Mouse (Mus musculus): ENCODE results near the gene Clstn3. TPM values are rescaled to one million over a fixed set of nuclear protein-coding genes. Genes with fewer than 3 reads are reported as not detected.
A peak's percentile ranks its signal among the peaks of the same experiment; 100 is the strongest.
"Not testable (repeated sequence)": the region's sequence is repeated elsewhere in the genome, so short reads cannot be mapped to it uniquely, and the experiment has no call there.

Gene Clstn3
- polyA plus RNA-seq, 1 experiment from 2014 or later = 0.73 TPM

GRCm38 (mm10) chr6:124493886-124494285 is 29.3 kb upstream of the Clstn3 start:
- peaks cover 3% of the 10 kb centered on the region; the same call in 1 of the 2 replicates for H3K4me1 ChIP-seq (replicated peaks)
- H3K27me3 ChIP-seq = no peaks in the 10 kb centered on the region
- H3K4me3 ChIP-seq = no peak overlapping the region
- 60% methylated on average over 5 of the region's 5 CpGs for WGBS
- H3K4me2 ChIP-seq = no peak overlapping the region
- no peaks in the 10 kb centered on the region for H3K36me3 ChIP-seq
- ATAC-seq (replicated peaks; ENCODE audit: insufficient number of reproducible peaks, insufficient read depth, low FRiP score, low read depth) = no peak
- H3K27ac ChIP-seq = no peak overlapping the region
- no peak overlapping the region for H3K9ac ChIP-seq
- H3K9me3 ChIP-seq (replicated peaks) = no peaks in the 10 kb centered on the region

- ATAC-seq (replicated peaks; ENCODE audit: insufficient number of reproducible peaks, insufficient read depth, low FRiP score, low read depth) = peak; percentile 73
- Histone ChIP-seq H3K36me3 (no peaks in the 10 kb centered on the region), H3K9ac (no peak within 1 kb of the TSS), H3K27me3 (no peaks in the 10 kb centered on the region), H3K4me2 (no peak within 1 kb of the TSS), H3K9me3 (replicated peaks) (no peaks in the 10 kb centered on the region), H3K4me1 (replicated peaks) (peaks cover 3% of the 10 kb centered on the region; the same call in 1 of the 2 replicates), H3K4me3 (no peak within 1 kb of the TSS), H3K27ac (no peak within 1 kb of the TSS)
- 33% methylated on average over 3 of the region's 4 CpGs for WGBS
Observed at GRCm38 (mm10) chr6:124492842-124493561, 28.4 kb upstream of the Clstn3 start, which contains the start of gene C1rl. TSS of gene C1rl (plus strand) at chr6:124493113.

- Histone ChIP-seq H3K4me1 (replicated peaks) (peaks cover 3% of the 10 kb centered on the region; the same call in 1 of the 2 replicates), H3K4me2 (no peak overlapping the region), H3K36me3 (no peaks in the 10 kb centered on the region), H3K4me3 (no peak overlapping the region), H3K27ac (no peak overlapping the region), H3K27me3 (no peaks in the 10 kb centered on the region), H3K9ac (no peak overlapping the region), H3K9me3 (replicated peaks) (no peaks in the 10 kb centered on the region)
- no peak for ATAC-seq (replicated peaks; ENCODE audit: insufficient number of reproducible peaks, insufficient read depth, low FRiP score, low read depth)
- 66% methylated on average over 6 of the region's 6 CpGs for WGBS
Observed at GRCm38 (mm10) chr6:124491427-124491826, 26.8 kb upstream of the Clstn3 start.

DNA sequence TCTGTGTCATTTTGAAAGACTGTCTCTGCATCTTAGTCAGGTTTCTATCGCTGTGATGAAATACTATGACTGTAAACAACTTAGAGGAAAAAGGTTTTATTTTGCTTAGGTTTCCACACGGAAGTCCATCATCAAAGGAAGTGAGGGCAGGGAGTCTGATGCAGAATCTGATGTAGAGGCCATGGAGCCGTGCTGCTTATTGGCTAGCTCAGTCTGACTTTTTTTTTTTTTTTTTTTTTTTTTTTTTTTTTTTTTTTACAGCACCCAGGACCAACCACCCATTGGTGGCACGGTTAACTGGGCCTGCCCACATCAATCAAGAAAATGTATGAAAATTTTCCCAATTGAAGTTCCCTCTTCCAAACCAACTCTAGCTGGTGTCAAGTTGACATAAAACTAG is 24.4 kb upstream of the Clstn3 start:
- Histone ChIP-seq H3K4me3 (no peak overlapping the region), H3K4me1 (replicated peaks) (peaks cover 3% of the 10 kb centered on the region; the same call in 1 of the 2 replicates), H3K36me3 (no peaks in the 10 kb centered on the region), H3K27me3 (no peaks in the 10 kb centered on the region), H3K4me2 (no peak overlapping the region), H3K9me3 (replicated peaks) (no peaks in the 10 kb centered on the region), H3K9ac (no peak overlapping the region), H3K27ac (no peak overlapping the region)
- WGBS = 79% methylated on average over 4 of the region's 4 CpGs
- no peak for ATAC-seq (replicated peaks; ENCODE audit: insufficient number of reproducible peaks, insufficient read depth, low FRiP score, low read depth)

DNA sequence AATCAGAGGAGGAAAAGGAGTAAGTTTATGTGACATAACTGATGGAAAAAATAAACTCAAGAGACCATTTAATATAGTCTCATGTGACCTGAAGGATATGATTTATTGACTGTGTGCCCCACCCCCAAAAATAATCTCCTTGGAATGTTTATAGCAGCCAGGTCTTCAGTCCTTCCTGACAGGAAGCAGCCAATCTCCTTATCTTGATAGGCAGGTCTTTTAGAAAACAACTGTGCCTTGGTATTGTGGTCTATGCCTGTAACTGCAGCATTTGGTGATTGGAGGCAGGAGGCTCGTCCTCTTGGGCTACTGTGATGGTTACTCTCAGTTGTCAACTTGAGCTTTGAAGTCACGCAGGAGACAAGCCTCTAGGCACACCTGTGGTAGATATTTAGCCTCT is 22.9 kb upstream of the Clstn3 start:
- no peaks in the 10 kb centered on the region for H3K36me3 ChIP-seq
- H3K9me3 ChIP-seq (replicated peaks) = no peaks in the 10 kb centered on the region
- ATAC-seq (replicated peaks; ENCODE audit: insufficient number of reproducible peaks, insufficient read depth, low FRiP score, low read depth) = no peak
- H3K4me2 ChIP-seq = no peak overlapping the region
- H3K27me3 ChIP-seq = no peaks in the 10 kb centered on the region
- WGBS = 37% methylated on average over 2 of the region's 2 CpGs
- no peak overlapping the region for H3K4me3 ChIP-seq
- no peak overlapping the region for H3K27ac ChIP-seq
- no peaks in the 10 kb centered on the region for H3K4me1 ChIP-seq (replicated peaks)
- no peak overlapping the region for H3K9ac ChIP-seq

- 39% methylated on average over 21 of the region's 21 CpGs for WGBS
Observed at GRCm38 (mm10) chr6:124485414-124486144, 21.0 kb upstream of the Clstn3 start.

DNA sequence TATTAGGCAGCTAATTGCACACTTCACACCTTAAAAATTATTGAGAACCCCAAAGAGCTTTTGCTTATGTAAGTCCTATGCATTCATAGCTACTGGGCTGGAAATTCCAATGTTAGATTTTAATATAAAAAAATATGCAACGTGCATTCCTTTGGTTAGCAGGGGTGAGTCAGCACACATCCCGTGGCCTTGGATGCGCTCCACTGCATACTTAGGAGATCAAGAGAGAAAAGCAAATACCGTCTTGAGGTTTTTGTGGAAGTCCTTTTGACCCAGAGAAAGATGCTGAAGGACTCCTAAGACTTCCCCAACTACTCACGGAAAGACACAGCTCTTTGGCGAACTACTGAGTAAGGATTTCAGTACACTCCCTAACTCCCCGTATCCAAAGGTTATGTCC is 20.3 kb upstream of the Clstn3 start:
- H3K9me3 ChIP-seq (replicated peaks) = no peaks in the 10 kb centered on the region
- H3K9ac ChIP-seq = no peak overlapping the region
- no peaks in the 10 kb centered on the region for H3K4me1 ChIP-seq (replicated peaks)
- ATAC-seq (replicated peaks; ENCODE audit: insufficient number of reproducible peaks, insufficient read depth, low FRiP score, low read depth) = no peak
- H3K4me3 ChIP-seq = no peak overlapping the region
- H3K36me3 ChIP-seq = no peaks in the 10 kb centered on the region
- no peak overlapping the region for H3K4me2 ChIP-seq
- WGBS = 79% methylated on average over 7 of the region's 7 CpGs
- no peaks in the 10 kb centered on the region for H3K27me3 ChIP-seq
- H3K27ac ChIP-seq = no peak overlapping the region

More at GRCm38 (mm10) chr6:124485414-124486144, 21.0 kb upstream of the Clstn3 start:
- H3K9me3 ChIP-seq (replicated peaks) = no peaks in the 10 kb centered on the region
- H3K9ac ChIP-seq = no peak overlapping the region
- H3K27me3 ChIP-seq = no peaks in the 10 kb centered on the region
- no peaks in the 10 kb centered on the region for H3K36me3 ChIP-seq
- no peak for ATAC-seq (replicated peaks; ENCODE audit: insufficient number of reproducible peaks, insufficient read depth, low FRiP score, low read depth)
- no peak overlapping the region for H3K27ac ChIP-seq
- H3K4me1 ChIP-seq (replicated peaks) = no peaks in the 10 kb centered on the region
- H3K4me2 ChIP-seq = peak overlapping the region; percentile 48; the same call in 1 of the 2 replicates
- peak overlapping the region; percentile 6; the same call in 1 of the 2 replicates for H3K4me3 ChIP-seq

DNA sequence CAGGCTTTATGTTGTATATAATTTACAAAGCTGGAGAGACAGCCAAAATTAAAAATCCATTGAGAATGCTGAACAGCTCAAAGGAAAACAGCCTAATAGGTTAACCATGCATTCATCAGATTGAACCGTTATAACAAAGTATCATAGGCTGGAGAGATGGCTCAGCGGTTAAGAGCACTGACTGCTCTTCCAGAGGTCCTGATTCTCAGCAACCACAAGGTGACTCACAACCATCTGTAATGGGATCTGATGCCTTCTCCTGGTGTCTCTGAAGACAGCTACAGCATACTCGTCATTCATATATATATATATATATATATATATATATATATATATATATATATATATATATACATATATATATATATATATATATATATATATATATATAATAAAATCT is 19.2 kb upstream of the Clstn3 start:
- 78% methylated on average over 3 of the region's 3 CpGs for WGBS
- H3K36me3 ChIP-seq; H3K9me3 ChIP-seq (replicated peaks); H3K4me1 ChIP-seq (replicated peaks); H3K9ac ChIP-seq; H3K27ac ChIP-seq; H3K4me3 ChIP-seq; ATAC-seq (replicated peaks; ENCODE audit: insufficient number of reproducible peaks, insufficient read depth, low FRiP score, low read depth); H3K4me2 ChIP-seq; H3K27me3 ChIP-seq: not testable (repeated sequence)

DNA sequence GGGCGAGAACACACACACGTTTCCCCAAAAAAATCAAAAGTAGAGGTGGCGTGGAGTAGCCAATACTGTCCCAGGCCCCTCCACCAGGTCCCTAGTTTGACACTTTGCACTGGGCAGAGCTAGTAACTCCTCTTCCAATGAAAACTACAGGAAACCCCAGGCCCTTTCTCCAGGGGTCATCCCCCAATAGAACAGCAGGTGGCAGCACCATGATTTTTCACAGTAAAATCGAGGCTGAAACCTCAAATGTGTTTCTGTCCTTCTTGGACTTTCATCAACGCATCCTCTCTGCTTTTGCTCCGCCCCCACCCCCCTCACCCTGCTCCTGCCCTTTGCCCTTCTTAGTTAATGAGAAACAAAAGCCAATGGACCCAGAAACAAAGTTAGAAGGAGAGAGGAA is 17.0 kb upstream of the Clstn3 start:
- ATAC-seq (replicated peaks; ENCODE audit: insufficient number of reproducible peaks, insufficient read depth, low FRiP score, low read depth) = no peak
- no peak overlapping the region for H3K27ac ChIP-seq
- H3K27me3 ChIP-seq = no peaks in the 10 kb centered on the region
- H3K4me2 ChIP-seq = no peak overlapping the region
- no peaks in the 10 kb centered on the region for H3K9me3 ChIP-seq (replicated peaks)
- no peak overlapping the region for H3K9ac ChIP-seq
- 27% methylated on average over 6 of the region's 6 CpGs for WGBS
- no peak overlapping the region for H3K4me3 ChIP-seq
- peaks cover 9% of the 10 kb centered on the region; the same call in 1 of the 2 replicates for H3K4me1 ChIP-seq (replicated peaks)
- no peaks in the 10 kb centered on the region for H3K36me3 ChIP-seq

DNA sequence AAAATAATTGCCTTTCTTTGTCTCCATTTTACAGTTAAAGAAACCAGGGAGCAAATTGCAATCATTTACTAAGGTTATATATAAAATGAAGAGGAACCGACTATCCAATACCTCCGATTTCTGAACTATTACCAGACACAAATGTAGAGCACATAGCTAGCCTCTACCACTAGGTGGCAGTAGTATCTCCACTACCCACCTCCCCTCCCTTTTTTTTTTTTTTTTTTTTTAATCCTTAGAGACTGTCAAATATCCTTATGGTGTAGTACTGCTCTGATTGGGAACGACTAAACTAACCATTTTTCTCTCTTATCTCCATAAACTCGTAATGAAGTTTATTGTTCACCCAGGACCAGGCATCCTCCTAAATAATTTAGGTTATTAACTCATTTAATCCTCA is 15.7 kb upstream of the Clstn3 start:
- no peak for ATAC-seq (replicated peaks; ENCODE audit: insufficient number of reproducible peaks, insufficient read depth, low FRiP score, low read depth)
- H3K9ac ChIP-seq = no peak overlapping the region
- no peaks in the 10 kb centered on the region for H3K27me3 ChIP-seq
- 58% methylated on average over 4 of the region's 4 CpGs for WGBS
- H3K4me1 ChIP-seq (replicated peaks) = peaks cover 9% of the 10 kb centered on the region; the same call in 1 of the 2 replicates
- no peaks in the 10 kb centered on the region for H3K9me3 ChIP-seq (replicated peaks)
- H3K4me3 ChIP-seq = no peak overlapping the region
- H3K4me2 ChIP-seq = no peak overlapping the region
- H3K36me3 ChIP-seq = no peaks in the 10 kb centered on the region
- no peak overlapping the region for H3K27ac ChIP-seq

- H3K27ac ChIP-seq = no peak overlapping the region
- no peak overlapping the region for H3K4me3 ChIP-seq
- H3K27me3 ChIP-seq = no peaks in the 10 kb centered on the region
- no peak overlapping the region for H3K9ac ChIP-seq
- 88% methylated on average over 3 of the region's 3 CpGs for WGBS
- no peak overlapping the region for H3K4me2 ChIP-seq
- no peaks in the 10 kb centered on the region for H3K9me3 ChIP-seq (replicated peaks)
- ATAC-seq (replicated peaks; ENCODE audit: insufficient number of reproducible peaks, insufficient read depth, low FRiP score, low read depth) = no peak
- peaks cover 9% of the 10 kb centered on the region; the same call in 1 of the 2 replicates for H3K4me1 ChIP-seq (replicated peaks)
- no peaks in the 10 kb centered on the region for H3K36me3 ChIP-seq
Observed at GRCm38 (mm10) chr6:124479573-124479930, 15.0 kb upstream of the Clstn3 start.
